Mouse (Mus musculus) kidney, adult 9 months (tissue): ENCODE measurements around the gene Rnf220.

ENCODE experiments used
- DNase-seq: peaks from one replicate; pipeline ENCODE4 v3.0.0; 2022

Gene Rnf220

GRCm38 (mm10) chr4:117434336-117434735 is 62.5 kb downstream of the Rnf220 start:
- no peak for DNase-seq

- DNase-seq, result no peak
These were observed 67.2 kb downstream of the Rnf220 start for GRCm38 (mm10) chr4:117429604-117430003.

GRCm38 (mm10) chr4:117427540-117427939 is 69.3 kb downstream of the Rnf220 start:
- DNase-seq, result no peak

GRCm38 (mm10) chr4:117421077-117421476 is 75.8 kb downstream of the Rnf220 start:
- no peak for DNase-seq

- no peak for DNase-seq
These were observed 80.0 kb downstream of the Rnf220 start for GRCm38 (mm10) chr4:117416827-117417226.

- no peak for DNase-seq
These were observed 86.8 kb downstream of the Rnf220 start for GRCm38 (mm10) chr4:117410049-117410410.

- DNase-seq, result no peak
These were observed 87.5 kb downstream of the Rnf220 start for GRCm38 (mm10) chr4:117409144-117410048.

GRCm38 (mm10) chr4:117407945-117408344 is 88.9 kb downstream of the Rnf220 start:
- DNase-seq, result no peak

GRCm38 (mm10) chr4:117405999-117406398 is 90.9 kb downstream of the Rnf220 start:
- no peak for DNase-seq

GRCm38 (mm10) chr4:117405211-117405610 is 91.6 kb downstream of the Rnf220 start:
- no peak for DNase-seq

- DNase-seq, result no peak
These were observed 93.4 kb downstream of the Rnf220 start for GRCm38 (mm10) chr4:117403411-117403810.

GRCm38 (mm10) chr4:117397128-117397527 is 99.7 kb downstream of the Rnf220 start:
- no peak for DNase-seq

GRCm38 (mm10) chr4:117393027-117393426 is 103.8 kb downstream of the Rnf220 start:
- no peak for DNase-seq

- DNase-seq, result no peak
These were observed 104.5 kb downstream of the Rnf220 start for GRCm38 (mm10) chr4:117392391-117392790.

- no peak for DNase-seq
These were observed 104.9 kb downstream of the Rnf220 start for GRCm38 (mm10) chr4:117391966-117392365.

GRCm38 (mm10) chr4:117390850-117391795 is 105.7 kb downstream of the Rnf220 start:
- no peak for DNase-seq

GRCm38 (mm10) chr4:117389264-117390054 is 107.4 kb downstream of the Rnf220 start:
- no peak for DNase-seq

- no peak for DNase-seq
These were observed 111.6 kb downstream of the Rnf220 start for GRCm38 (mm10) chr4:117385247-117385646.

GRCm38 (mm10) chr4:117381846-117382245 is 115.0 kb downstream of the Rnf220 start:
- DNase-seq, result no peak

- DNase-seq, result no peak
These were observed 116.3 kb downstream of the Rnf220 start for GRCm38 (mm10) chr4:117380558-117380935.

- no peak for DNase-seq
These were observed 116.9 kb downstream of the Rnf220 start for GRCm38 (mm10) chr4:117379803-117380557.

GRCm38 (mm10) chr4:117374078-117374540 is 122.7 kb downstream of the Rnf220 start:
- DNase-seq, result no peak
